Mouse (Mus musculus) urinary bladder, postnatal 14 days (tissue): ENCODE data around the gene Aldh3b1.

ENCODE experiments used
- DNase-seq: peaks from one replicate; pipeline ENCODE4 v3.0.0; 2021; ENCODE audit warnings: low spot score

Gene Aldh3b1

DNA sequence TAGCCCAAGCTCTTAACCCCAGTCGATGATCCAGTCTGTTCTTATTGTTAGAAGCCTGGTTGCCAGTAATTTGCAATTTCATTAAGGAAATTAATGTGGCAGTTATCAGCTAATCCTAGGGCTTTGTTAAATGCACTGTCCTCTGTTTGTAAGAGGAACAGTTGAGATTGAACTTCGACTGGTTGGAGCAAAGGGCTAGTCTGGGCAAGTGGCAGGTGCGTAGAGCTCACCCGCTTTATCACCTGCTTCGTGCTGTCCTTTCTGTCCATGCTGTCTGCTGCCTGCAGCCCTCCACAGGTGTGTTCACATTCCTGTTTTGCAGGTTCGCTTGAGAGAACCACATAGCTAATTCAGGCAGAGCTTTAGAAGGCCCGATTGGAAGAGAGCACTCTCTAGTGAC lies 54.6 kb downstream of the Aldh3b1 start:
- DNase-seq = peak; percentile 29

DNA sequence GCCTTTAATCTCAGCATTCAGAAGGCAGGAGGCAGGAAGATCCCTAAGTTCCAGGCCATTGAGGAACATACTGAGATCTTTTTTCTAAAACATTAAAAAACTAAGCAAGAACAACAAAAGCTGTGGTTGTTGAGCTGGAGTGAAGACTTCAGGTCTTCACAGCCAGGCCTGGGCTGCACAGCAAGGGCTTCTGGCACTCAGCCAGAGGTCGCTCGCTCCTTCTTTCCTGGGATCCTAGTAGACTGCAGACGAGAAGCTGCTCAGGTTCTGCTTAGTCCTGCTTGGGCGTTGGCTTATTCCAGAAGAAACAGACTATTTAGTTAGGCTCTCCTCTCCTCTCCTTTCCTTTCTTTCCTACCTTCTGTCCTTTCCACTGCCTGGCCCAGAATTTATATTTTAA lies 57.2 kb downstream of the Aldh3b1 start:
- DNase-seq = no peak

DNA sequence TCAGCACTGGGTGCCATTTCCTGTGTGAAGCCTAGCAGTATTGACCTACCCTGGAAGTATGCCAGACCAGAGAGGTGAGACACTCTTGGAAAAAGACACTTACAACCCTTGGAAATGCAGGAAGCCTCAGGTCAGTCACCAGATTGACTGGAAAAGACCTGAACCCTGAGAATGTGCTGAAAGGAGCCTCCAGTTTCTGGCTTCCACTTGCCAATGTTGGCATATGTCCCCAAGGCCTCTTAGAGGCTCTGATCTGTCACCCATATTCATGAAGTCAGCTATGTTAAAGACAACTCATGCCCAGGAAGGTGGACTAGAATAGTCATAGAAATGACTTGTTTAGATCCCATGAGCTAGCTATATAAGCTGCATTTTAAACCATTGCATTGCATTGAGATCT lies 58.1 kb downstream of the Aldh3b1 start:
- no peak for DNase-seq

DNA sequence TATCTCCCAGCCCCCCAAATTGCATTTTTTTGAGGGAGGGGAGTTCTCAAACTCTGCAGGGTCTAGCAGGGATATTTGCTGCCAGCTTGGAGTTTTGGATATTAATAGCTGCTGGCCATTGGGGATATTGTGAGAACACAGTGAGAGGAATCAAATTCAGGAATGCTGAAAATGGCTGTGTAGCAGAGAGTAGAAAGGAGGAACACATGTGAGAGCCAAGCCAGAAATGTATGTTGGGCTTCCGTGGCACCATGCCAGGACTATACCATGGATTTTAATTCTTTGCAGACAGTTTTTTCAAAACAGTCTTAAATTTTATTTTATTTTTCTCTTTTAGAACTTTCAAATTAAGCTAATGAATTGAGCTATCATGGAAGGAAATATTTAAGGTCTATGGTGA lies 61.3 kb downstream of the Aldh3b1 start:
- no peak for DNase-seq

DNA sequence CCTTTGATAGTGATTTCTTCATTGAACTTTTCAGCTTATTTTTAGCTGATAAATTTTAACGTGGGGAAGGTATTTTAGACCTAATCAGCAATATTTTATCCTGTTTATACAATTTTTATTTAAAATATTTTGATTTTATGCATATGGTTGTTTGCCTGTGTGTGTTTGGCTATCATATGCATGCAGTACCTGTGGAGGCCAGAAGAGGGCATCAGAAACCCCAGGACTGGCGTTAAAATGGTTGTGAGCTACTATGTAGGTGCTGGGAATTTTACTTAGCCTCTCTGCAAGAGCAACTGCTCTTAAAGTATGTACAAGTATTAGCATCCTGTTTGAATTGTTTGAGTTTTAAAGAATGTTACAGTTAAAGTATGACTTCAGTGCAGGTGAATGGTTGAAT lies 64.6 kb downstream of the Aldh3b1 start:
- no peak for DNase-seq
